Mouse (Mus musculus) lung, postnatal 10 days (tissue): Measurements from ENCODE around the gene Mpi.
A peak's percentile ranks its signal among the peaks of the same experiment; 100 is the strongest.

Experiments
- DNase-seq: peaks from one replicate; pipeline ENCODE4 v3.0.0; 2021

Mpi gene

DNA sequence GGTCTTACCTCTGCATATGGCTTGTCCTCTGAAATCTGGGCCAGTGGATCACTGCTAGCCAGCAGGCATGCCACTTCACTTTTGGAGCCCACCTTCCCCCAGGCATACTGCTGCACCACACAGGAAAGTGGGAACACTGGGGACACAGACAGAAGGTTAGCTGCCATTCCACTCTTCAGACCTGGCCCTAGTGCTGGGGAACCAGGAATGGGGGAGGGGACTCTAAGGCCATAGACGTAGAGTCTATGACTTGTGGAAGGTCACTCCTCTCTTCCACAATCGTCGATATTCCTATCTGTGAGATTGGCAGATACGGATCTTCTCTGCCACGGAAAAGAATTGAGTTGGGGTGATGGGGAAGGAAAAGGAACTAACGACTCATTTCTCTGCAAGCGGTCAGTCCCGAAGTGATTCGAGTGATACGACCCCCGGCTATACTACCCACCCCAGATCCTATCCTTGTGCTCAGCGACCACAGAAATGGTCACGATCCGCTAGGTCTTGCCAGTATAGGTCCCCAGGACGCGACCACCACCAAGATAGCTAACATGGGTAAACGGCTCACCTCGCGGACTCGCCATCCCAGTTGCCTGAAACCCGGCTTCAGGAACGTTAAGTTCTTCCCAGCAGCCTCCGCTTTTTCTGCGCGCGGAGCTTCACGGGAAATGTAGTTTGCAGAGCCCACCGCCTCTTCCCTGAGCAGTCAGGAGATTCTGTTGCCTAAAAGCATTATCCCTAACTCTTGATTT lies at the start of gene Mpi:
Gene Mpi, minus strand, starts transcription at position 625 of the 749 bp plus-strand sequence.
- DNase-seq: peak; percentile 76

DNA sequence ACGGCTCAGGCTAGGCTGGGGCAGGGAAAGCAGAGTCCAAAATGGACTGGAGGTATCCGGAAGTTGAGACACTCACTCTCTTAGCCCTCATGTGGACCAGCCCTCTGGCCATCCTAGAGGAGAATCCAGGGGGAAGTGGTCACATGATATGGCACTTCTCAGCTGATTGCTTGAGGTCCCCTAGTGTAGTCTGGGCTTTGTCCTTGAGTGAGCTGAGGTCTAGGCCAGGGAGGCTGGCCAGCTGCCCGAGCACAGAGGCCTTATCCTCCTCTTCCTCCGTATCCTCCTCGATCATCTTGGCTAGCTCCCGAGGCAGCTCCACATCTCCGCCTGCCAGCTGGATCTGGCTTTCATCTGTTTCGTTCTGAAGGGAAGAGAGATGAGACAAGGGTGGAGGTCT lies 49.5 kb upstream of the Mpi start:
- no peak for DNase-seq

GRCm38 (mm10) chr9:57601353-57601706 lies 48.8 kb upstream of the Mpi start:
- DNase-seq: peak; percentile 43

DNA sequence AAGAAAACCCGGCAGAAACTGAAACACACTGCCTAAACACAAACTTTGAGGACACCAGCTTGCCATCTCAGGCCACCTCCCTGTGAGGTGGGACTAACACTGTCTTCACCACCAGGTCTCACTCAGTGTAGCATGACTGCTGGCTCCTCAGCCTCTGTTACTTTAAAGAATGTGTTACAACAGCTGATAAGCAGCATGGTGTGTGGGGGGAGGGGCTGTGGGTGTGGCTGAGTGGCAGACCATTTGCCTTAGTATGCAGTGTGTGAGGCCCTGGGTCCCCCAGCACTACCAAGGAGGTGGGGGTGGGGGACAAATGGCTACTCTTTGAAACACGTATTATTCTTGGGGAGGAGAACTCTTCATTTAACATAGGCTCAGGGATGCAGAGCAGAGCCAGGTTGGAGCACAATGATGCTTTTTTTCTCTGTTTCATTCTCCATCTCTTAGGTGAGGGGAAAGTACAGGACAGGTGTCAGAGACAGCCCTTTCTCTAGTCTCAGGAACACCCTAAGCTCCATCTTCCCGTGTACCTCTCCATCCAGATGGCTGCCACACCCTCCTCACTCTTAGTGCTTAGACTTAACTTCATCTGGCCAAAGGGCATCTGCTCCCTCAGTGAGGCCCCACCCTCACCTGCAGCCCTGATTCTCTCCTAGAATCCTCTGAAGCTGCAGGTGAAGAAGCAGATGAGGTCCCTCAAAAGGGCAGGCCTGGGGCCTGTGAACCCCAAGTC lies 48.2 kb upstream of the Mpi start:
- DNase-seq: peak; percentile 65

GRCm38 (mm10) chr9:57598851-57599563 lies 46.4 kb upstream of the Mpi start:
- no peak for DNase-seq

DNA sequence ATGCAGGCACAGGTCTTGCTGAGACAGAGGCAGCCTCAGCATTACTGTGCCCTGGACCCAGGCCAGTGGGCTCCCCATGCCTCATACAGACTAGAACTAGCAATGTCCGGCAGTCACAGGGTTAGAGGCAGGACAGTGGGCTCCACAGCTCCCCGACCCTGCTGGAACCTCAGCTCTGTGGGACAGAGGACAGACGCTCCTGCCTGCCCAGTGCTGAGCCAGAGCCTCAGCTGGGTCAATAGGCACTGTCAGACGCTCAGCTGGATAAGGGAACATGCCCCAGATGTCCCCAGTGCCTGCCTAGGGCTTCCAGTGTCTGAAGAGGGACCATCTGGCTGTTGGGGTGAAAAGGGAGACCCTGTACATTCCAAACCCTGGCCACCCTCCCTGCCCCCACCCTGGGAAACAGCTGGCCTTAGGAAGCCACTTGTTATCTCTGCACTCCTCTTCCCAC lies 45.4 kb upstream of the Mpi start:
- no peak for DNase-seq

DNA sequence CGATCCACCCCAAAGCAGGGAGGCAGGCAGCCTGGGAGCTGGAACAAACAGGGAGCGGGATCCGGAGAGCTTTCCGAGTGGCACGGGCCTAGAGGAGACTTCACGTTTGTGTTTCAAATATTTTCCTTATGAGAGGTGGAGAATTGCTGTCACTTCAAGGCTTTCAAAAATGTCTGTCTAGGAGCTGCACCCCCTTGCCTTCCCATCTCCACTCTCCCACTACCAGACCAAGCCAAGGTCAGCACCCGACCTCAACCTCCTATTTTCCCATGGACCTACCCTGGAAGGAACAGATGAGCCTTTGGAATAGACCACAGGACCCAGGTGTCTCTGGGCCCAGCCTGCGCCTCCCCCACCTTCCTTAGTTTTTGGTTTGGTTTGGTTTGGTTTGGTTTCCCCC lies 44.7 kb upstream of the Mpi start:
- DNase-seq: no peak

DNA sequence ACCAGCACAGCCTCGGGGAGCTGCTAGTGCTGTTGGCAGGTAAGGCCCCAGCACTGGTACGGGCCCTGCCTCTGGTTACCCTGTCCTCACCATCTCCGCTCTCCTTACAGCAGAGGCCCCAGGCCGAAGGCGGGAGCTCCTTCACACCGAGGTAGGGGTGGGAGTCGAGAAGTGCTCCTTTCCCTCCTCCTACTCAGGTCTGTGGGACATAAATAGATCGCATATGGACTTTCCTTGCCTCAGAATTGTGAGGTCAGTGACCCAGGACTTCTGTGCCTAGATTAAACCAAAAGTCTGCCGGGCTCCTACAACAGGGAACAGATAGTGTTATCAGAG lies 41.6 kb upstream of the Mpi start:
- no peak for DNase-seq

- no peak for DNase-seq
Measured at GRCm38 (mm10) chr9:57593454-57594173, 41.1 kb upstream of the Mpi start.

DNA sequence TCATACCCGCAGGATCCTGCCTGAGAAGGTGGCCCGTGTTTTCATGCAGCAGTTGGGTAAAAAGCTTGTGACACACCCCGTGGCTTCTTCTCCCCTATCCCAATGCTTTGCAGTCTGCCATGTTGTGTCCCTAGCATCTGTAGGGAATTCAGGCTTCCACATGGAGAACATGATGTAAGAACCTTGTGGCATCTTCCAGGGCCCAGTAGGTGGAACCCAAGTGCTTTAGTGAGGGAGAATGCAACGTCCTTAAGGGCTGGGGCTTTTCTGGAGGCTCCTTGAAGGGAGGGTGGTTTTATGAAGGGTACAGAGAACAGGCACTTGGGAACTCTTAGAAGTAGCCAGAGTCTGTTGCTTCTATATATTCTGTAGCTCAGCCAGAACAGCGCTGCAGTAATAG lies 38.2 kb upstream of the Mpi start:
- DNase-seq: peak; percentile 29

- peak; percentile 88 for DNase-seq
Measured at GRCm38 (mm10) chr9:57589224-57590126, 36.9 kb upstream of the Mpi start, which contains the start of gene Ulk3. Gene Ulk3, plus strand, starts transcription at chr9:57589452.

GRCm38 (mm10) chr9:57584991-57585390 lies 32.4 kb upstream of the Mpi start:
- no peak for DNase-seq

- no peak for DNase-seq
Measured at GRCm38 (mm10) chr9:57577144-57577849, 24.7 kb upstream of the Mpi start.

GRCm38 (mm10) chr9:57575577-57575976 lies 23.0 kb upstream of the Mpi start:
- no peak for DNase-seq

GRCm38 (mm10) chr9:57574397-57574796 lies 21.8 kb upstream of the Mpi start:
- no peak for DNase-seq

GRCm38 (mm10) chr9:57568500-57568899 lies 15.9 kb upstream of the Mpi start:
- DNase-seq: no peak

- DNase-seq: no peak
Measured at GRCm38 (mm10) chr9:57566846-57567245, 14.3 kb upstream of the Mpi start.

DNA sequence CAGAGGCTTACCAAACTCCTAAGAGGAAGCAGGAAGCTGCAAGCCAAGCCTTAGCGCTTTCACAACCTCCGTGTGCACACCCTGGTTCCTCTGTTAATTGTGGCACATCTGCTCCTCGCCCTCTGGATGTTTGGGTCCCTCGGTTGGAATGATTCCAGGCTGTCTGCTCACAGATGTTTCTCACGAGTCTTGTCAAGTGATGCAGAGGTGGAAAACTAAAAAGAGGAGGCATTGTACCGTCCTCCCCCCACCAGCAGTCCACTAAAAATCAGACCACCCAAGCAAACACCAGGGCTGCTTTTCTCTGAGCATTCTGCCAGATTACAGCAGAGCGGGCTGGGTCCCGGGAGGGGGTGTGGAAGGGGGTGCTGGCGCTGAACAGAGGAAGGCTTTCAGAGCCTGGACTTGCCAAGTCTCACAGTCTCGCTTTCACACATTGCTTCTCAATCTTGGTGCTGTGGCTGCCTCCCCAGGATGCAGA lies 13.2 kb upstream of the Mpi start:
- peak; percentile 60 for DNase-seq

- DNase-seq: no peak
Measured at GRCm38 (mm10) chr9:57564609-57565008, 12.0 kb upstream of the Mpi start.

GRCm38 (mm10) chr9:57562896-57563372 lies 10.4 kb upstream of the Mpi start:
- peak; percentile 57 for DNase-seq

- no peak for DNase-seq
Measured at GRCm38 (mm10) chr9:57561711-57562099, 9.1 kb upstream of the Mpi start.
